Mouse (Mus musculus) right cerebral cortex, postnatal 4 days (tissue): Measurements from ENCODE around the gene Strn4.

Experiments used
- DNase-seq: peaks from one replicate; pipeline ENCODE4 v3.0.0-alpha.2; 2022

Strn4 gene

GRCm38 (mm10) chr7:16811649-16812070 is 4.0 kb upstream of the Strn4 start:
- no peak for DNase-seq

GRCm38 (mm10) chr7:16812505-16812904 is 3.2 kb upstream of the Strn4 start:
- no peak for DNase-seq

- DNase-seq, result peak; percentile 88
Observed at GRCm38 (mm10) chr7:16816078-16816474, 387 bp downstream of the Strn4 start.

GRCm38 (mm10) chr7:16816475-16817122 is 910 bp downstream of the Strn4 start, which contains the start of gene Fkrp:
TSS of gene Fkrp (minus strand) at chr7:16816732.
- DNase-seq, result peak; percentile 63

GRCm38 (mm10) chr7:16817693-16818092 is 2.0 kb downstream of the Strn4 start:
- DNase-seq, result no peak

- DNase-seq, result no peak
Observed at GRCm38 (mm10) chr7:16819794-16820193, 4.1 kb downstream of the Strn4 start.

GRCm38 (mm10) chr7:16820271-16820763 is 4.6 kb downstream of the Strn4 start:
- no peak for DNase-seq

GRCm38 (mm10) chr7:16821091-16821490 is 5.4 kb downstream of the Strn4 start:
- no peak for DNase-seq

- DNase-seq, result no peak
Observed at GRCm38 (mm10) chr7:16821669-16822101, 6.0 kb downstream of the Strn4 start.

- DNase-seq, result no peak
Observed at GRCm38 (mm10) chr7:16823734-16824133, 8.0 kb downstream of the Strn4 start.

GRCm38 (mm10) chr7:16825785-16826184 is 10.1 kb downstream of the Strn4 start:
- DNase-seq, result no peak

GRCm38 (mm10) chr7:16826571-16826970 is 10.9 kb downstream of the Strn4 start:
- DNase-seq, result no peak

GRCm38 (mm10) chr7:16827274-16827673 is 11.6 kb downstream of the Strn4 start:
- no peak for DNase-seq

- no peak for DNase-seq
Observed at GRCm38 (mm10) chr7:16830449-16830848, 14.8 kb downstream of the Strn4 start.

- no peak for DNase-seq
Observed at GRCm38 (mm10) chr7:16837916-16838803, 22.5 kb downstream of the Strn4 start.

- no peak for DNase-seq
Observed at GRCm38 (mm10) chr7:16838804-16839426, 23.2 kb downstream of the Strn4 start.

GRCm38 (mm10) chr7:16839427-16840108 is 23.9 kb downstream of the Strn4 start:
- no peak for DNase-seq

GRCm38 (mm10) chr7:16840109-16840491 is 24.4 kb downstream of the Strn4 start:
- DNase-seq, result no peak

- no peak for DNase-seq
Observed at GRCm38 (mm10) chr7:16841078-16841477, 25.4 kb downstream of the Strn4 start.

GRCm38 (mm10) chr7:16841561-16842560 is 26.2 kb downstream of the Strn4 start:
- no peak for DNase-seq

GRCm38 (mm10) chr7:16842645-16843063 is 27.0 kb downstream of the Strn4 start, which contains the start of gene Prkd2:
TSS of gene Prkd2 (plus strand) at chr7:16842902.
- DNase-seq, result peak; percentile 88
